Mouse (Mus musculus) limb, embryonic 11.5 days (tissue): ENCODE data around the gene Nfatc3. TPM values are rescaled to one million over a fixed set of nuclear protein-coding genes. Genes with fewer than 3 reads are reported as not detected.
A peak's percentile ranks its signal among the peaks of the same experiment; 100 is the strongest.

Experiments
- ATAC-seq: fragments of 200-750 bp; cut with Nextera tagmentation; 2 replicates; pipeline ENCODE4 v1.8.0; 2017; ENCODE audit warnings: low read depth; ENCODE audit not compliant: insufficient number of reproducible peaks, low FRiP score, low TSS enrichment
- DNase-seq: peaks from one replicate; pipeline ENCODE4 v3.0.0-alpha.2; 2015; ENCODE audit warnings: low spot score
- H3K27ac ChIP-seq: fragments of 300-500 bp; sonication (generic); replicated peaks from 2 replicates; pipeline ENCODE4 v1.5.1; 2014; ENCODE audit warnings: low read depth, mild to moderate bottlenecking, low read length
- H3K27me3 ChIP-seq: fragments of 300-500 bp; sonication (generic); 2 replicates; pipeline ENCODE4 v1.6.1; 2014; ENCODE audit warnings: mild to moderate bottlenecking, low read length, mixed read lengths; ENCODE audit not compliant: control insufficient read depth, insufficient read depth
- H3K36me3 ChIP-seq: fragments of 300-500 bp; sonication (generic); 2 replicates; pipeline ENCODE4 v1.6.1; 2014; ENCODE audit warnings: mild to moderate bottlenecking, low read length, moderate library complexity, mixed read lengths; ENCODE audit not compliant: control insufficient read depth, insufficient read depth
- H3K4me1 ChIP-seq: fragments of 300-500 bp; sonication (generic); 2 replicates; pipeline ENCODE4 v1.6.1; 2014; ENCODE audit warnings: low read length, mixed read lengths; ENCODE audit not compliant: control insufficient read depth, insufficient read depth
- H3K4me2 ChIP-seq: fragments of 300-500 bp; sonication (generic); 2 replicates; pipeline ENCODE4 v1.6.1; 2014; ENCODE audit warnings: low read depth, mild to moderate bottlenecking, moderate library complexity; ENCODE audit not compliant: severe bottlenecking
- H3K4me3 ChIP-seq: fragments of 300-500 bp; sonication (generic); 2 replicates; pipeline ENCODE4 v1.5.1; 2014; ENCODE audit warnings: low read depth, low read length
- H3K9ac ChIP-seq: fragments of 300-500 bp; sonication (generic); 2 replicates; pipeline ENCODE4 v1.6.1; 2014; ENCODE audit warnings: mild to moderate bottlenecking, low read length
- H3K9me3 ChIP-seq: fragments of 300-500 bp; sonication (generic); 2 replicates; pipeline ENCODE4 v1.6.1; 2016; ENCODE audit warnings: low read length; ENCODE audit not compliant: control insufficient read depth
- WGBS: fragments of 180-500 bp; shearing (Covaris S2); extraction: QIAGEN DNeasy Blood & Tissue Kit; methylation state at CpG from one replicate; pipeline ENCODE4 v1.1.7; 2014; 5-methylcytosine and 5-hydroxymethylcytosine counted together
- polyA plus RNA-seq: library from polyadenylated mRNA; unstranded; fragments of >200 nt; fragmentation: Nextera tagmentation; extraction: Ambion mirVana; gene quantifications from 2 replicates; pipeline ENCODE4 v1.2.1, GENCODE M21; 2014

Nfatc3 gene
- polyA plus RNA-seq, 1 experiment from 2014 or later: 6.6 TPM

- Histone ChIP-seq H3K9ac (no peak overlapping the region), H3K4me1 (peaks cover 7% of the 10 kb centered on the region; the same call in 1 of the 2 replicates), H3K27ac (no peak overlapping the region), H3K4me3 (no peak overlapping the region), H3K36me3 (no peaks in the 10 kb centered on the region), H3K9me3 (no peaks in the 10 kb centered on the region), H3K4me2 (no peak overlapping the region), H3K27me3 (no peaks in the 10 kb centered on the region)
- ATAC-seq: no peak
- 99% methylated on average over 7 of the region's 7 CpGs for WGBS
- no peak for DNase-seq
These were observed 4.4 kb downstream of the Nfatc3 start for GRCm38 (mm10) chr8:106063046-106063445.

GRCm38 (mm10) chr8:106066721-106067120, 8.1 kb downstream of the Nfatc3 start:
- Histone ChIP-seq H3K4me1 (no peaks in the 10 kb centered on the region), H3K27me3 (no peaks in the 10 kb centered on the region), H3K4me2 (no peak overlapping the region), H3K36me3 (no peaks in the 10 kb centered on the region), H3K4me3 (no peak overlapping the region), H3K27ac (no peak overlapping the region), H3K9me3 (no peaks in the 10 kb centered on the region), H3K9ac (no peak overlapping the region)
- DNase-seq: no peak
- WGBS: 100% methylated on average over 2 of the region's 2 CpGs
- no peak for ATAC-seq

GRCm38 (mm10) chr8:106069565-106069964, 10.9 kb downstream of the Nfatc3 start:
- 86% methylated on average over 1 of the region's 1 CpGs for WGBS
- H3K9me3 ChIP-seq: no peaks in the 10 kb centered on the region
- no peaks in the 10 kb centered on the region for H3K4me1 ChIP-seq
- H3K36me3 ChIP-seq: no peaks in the 10 kb centered on the region
- DNase-seq (no peak), ATAC-seq (no peak)
- no peak overlapping the region for H3K4me3 ChIP-seq
- no peak overlapping the region for H3K9ac ChIP-seq
- no peaks in the 10 kb centered on the region for H3K27me3 ChIP-seq
- no peak overlapping the region for H3K4me2 ChIP-seq
- H3K27ac ChIP-seq: no peak overlapping the region

- Histone ChIP-seq H3K4me3 (no peak overlapping the region), H3K4me1 (no peaks in the 10 kb centered on the region), H3K27me3 (no peaks in the 10 kb centered on the region), H3K9me3 (no peaks in the 10 kb centered on the region), H3K4me2 (no peak overlapping the region), H3K27ac (no peak overlapping the region), H3K36me3 (no peaks in the 10 kb centered on the region), H3K9ac (no peak overlapping the region)
- ATAC-seq (no peak), DNase-seq (no peak)
These were observed 13.5 kb downstream of the Nfatc3 start for GRCm38 (mm10) chr8:106072113-106072512.

- Histone ChIP-seq H3K27ac (no peak overlapping the region), H3K4me2 (no peak overlapping the region), H3K9me3 (no peaks in the 10 kb centered on the region)
These were observed 15.6 kb downstream of the Nfatc3 start for GRCm38 (mm10) chr8:106074236-106074635.

GRCm38 (mm10) chr8:106074659-106075058, 16.0 kb downstream of the Nfatc3 start:
- no peaks in the 10 kb centered on the region for H3K9me3 ChIP-seq
- H3K9ac ChIP-seq: no peak overlapping the region
- peaks cover 3% of the 10 kb centered on the region for H3K36me3 ChIP-seq
- H3K4me1 ChIP-seq: no peaks in the 10 kb centered on the region
- H3K4me2 ChIP-seq: no peak overlapping the region
- no peaks in the 10 kb centered on the region for H3K27me3 ChIP-seq
- no peak overlapping the region for H3K27ac ChIP-seq
- no peak for DNase-seq
- WGBS: 90% methylated on average over 1 of the region's 1 CpGs
- no peak for ATAC-seq
- H3K4me3 ChIP-seq: no peak overlapping the region

More at GRCm38 (mm10) chr8:106074236-106074635, 15.6 kb downstream of the Nfatc3 start:
- Histone ChIP-seq H3K4me1 (no peaks in the 10 kb centered on the region), H3K4me3 (no peak overlapping the region), H3K36me3 (peaks cover 3% of the 10 kb centered on the region), H3K27me3 (no peaks in the 10 kb centered on the region), H3K9ac (no peak overlapping the region)
- DNase-seq (no peak), ATAC-seq (no peak)

- ATAC-seq: no peak
- Histone ChIP-seq H3K27me3 (no peaks in the 10 kb centered on the region), H3K36me3 (peaks cover 3% of the 10 kb centered on the region), H3K27ac (no peak overlapping the region), H3K4me1 (no peaks in the 10 kb centered on the region), H3K4me2 (no peak overlapping the region), H3K9ac (no peak overlapping the region), H3K9me3 (no peaks in the 10 kb centered on the region), H3K4me3 (no peak overlapping the region)
- DNase-seq: no peak
- WGBS: 88% methylated on average over 9 of the region's 9 CpGs
These were observed 16.7 kb downstream of the Nfatc3 start for GRCm38 (mm10) chr8:106075161-106075862.

- Histone ChIP-seq H3K4me1 (no peaks in the 10 kb centered on the region), H3K9me3 (no peaks in the 10 kb centered on the region), H3K27me3 (no peaks in the 10 kb centered on the region), H3K27ac (no peak overlapping the region), H3K4me3 (no peak overlapping the region), H3K36me3 (peaks cover 3% of the 10 kb centered on the region), H3K9ac (no peak overlapping the region), H3K4me2 (no peak overlapping the region)
- 92% methylated on average over 5 of the region's 5 CpGs for WGBS
- DNase-seq (no peak), ATAC-seq (no peak)
These were observed 17.2 kb downstream of the Nfatc3 start for GRCm38 (mm10) chr8:106075863-106076174.

- Histone ChIP-seq H3K27ac (no peak overlapping the region), H3K4me2 (no peak overlapping the region), H3K9ac (no peak overlapping the region), H3K27me3 (no peaks in the 10 kb centered on the region), H3K4me1 (no peaks in the 10 kb centered on the region), H3K36me3 (peaks cover 3% of the 10 kb centered on the region), H3K9me3 (no peaks in the 10 kb centered on the region), H3K4me3 (no peak overlapping the region)
- 75% methylated on average over 5 of the region's 5 CpGs for WGBS
- ATAC-seq (no peak), DNase-seq (peak; percentile 29)
These were observed 18.0 kb downstream of the Nfatc3 start for GRCm38 (mm10) chr8:106076612-106077011.
